Mouse (Mus musculus): ENCODE data around the gene Pam. TPM values are rescaled to one million over a fixed set of nuclear protein-coding genes. Genes with fewer than 3 reads are reported as not detected.

Pam gene
- polyA plus RNA-seq, 1 experiment from 2014 or later, result 28.7 TPM

GRCm38 (mm10) chr1:98097957-98098729 lies 2.7 kb upstream of the Pam start:
- H3K36me3 ChIP-seq, result no peaks in the 10 kb centered on the region
- 79% methylated on average over 11 of the region's 11 CpGs for WGBS
- peaks cover 6% of the 10 kb centered on the region; the same call in 1 of the 2 replicates for H3K4me1 ChIP-seq
- H3K9me3 ChIP-seq (replicated peaks), result no peaks in the 10 kb centered on the region
- no peak overlapping the region for H3K27ac ChIP-seq
- H3K27me3 ChIP-seq, result no peaks in the 10 kb centered on the region
- H3K4me3 ChIP-seq, result no peak overlapping the region
- no peak for ATAC-seq (ENCODE audit: low FRiP score)
- no peak overlapping the region for H3K9ac ChIP-seq
- H3K4me2 ChIP-seq (replicated peaks), result no peak overlapping the region

- H3K4me3 ChIP-seq, result no peak overlapping the region
Measured at GRCm38 (mm10) chr1:98096396-98096935, 1.0 kb upstream of the Pam start.

GRCm38 (mm10) chr1:98095991-98096330 lies 515 bp upstream of the Pam start:
- peak overlapping the region; percentile 66 for H3K4me3 ChIP-seq
- peaks cover 6% of the 10 kb centered on the region; the same call in 1 of the 2 replicates for H3K4me1 ChIP-seq
- H3K9me3 ChIP-seq (replicated peaks), result no peaks in the 10 kb centered on the region
- H3K36me3 ChIP-seq, result no peaks in the 10 kb centered on the region
- 34% methylated on average over 9 of the region's 9 CpGs for WGBS
- H3K27me3 ChIP-seq, result no peaks in the 10 kb centered on the region
- peak overlapping the region; percentile 76 for H3K9ac ChIP-seq
- H3K27ac ChIP-seq, result peak overlapping the region; percentile 63; the same call in 1 of the 2 replicates
- peak overlapping the region; percentile 74 for H3K4me2 ChIP-seq (replicated peaks)
- peak; percentile 1; the same call in 1 of the 2 replicates for ATAC-seq (ENCODE audit: low FRiP score)

More at GRCm38 (mm10) chr1:98096396-98096935, 1.0 kb upstream of the Pam start:
- no peaks in the 10 kb centered on the region for H3K9me3 ChIP-seq (replicated peaks)
- H3K27ac ChIP-seq, result no peak overlapping the region
- H3K4me1 ChIP-seq, result peaks cover 6% of the 10 kb centered on the region; the same call in 1 of the 2 replicates
- no peaks in the 10 kb centered on the region for H3K36me3 ChIP-seq
- no peaks in the 10 kb centered on the region for H3K27me3 ChIP-seq
- no peak overlapping the region for H3K9ac ChIP-seq
- 85% methylated on average over 1 of the region's 1 CpGs for WGBS
- H3K4me2 ChIP-seq (replicated peaks), result no peak overlapping the region
- ATAC-seq (ENCODE audit: low FRiP score), result no peak

GRCm38 (mm10) chr1:98094811-98095245 lies 618 bp downstream of the Pam start:
- peak; percentile 71 for ATAC-seq (ENCODE audit: low FRiP score)
- Histone ChIP-seq H3K4me2 (replicated peaks) (peak overlapping the region; percentile 74), H3K4me3 (peak overlapping the region; percentile 66), H3K4me1 (peaks cover 6% of the 10 kb centered on the region; the same call in 1 of the 2 replicates), H3K27me3 (no peaks in the 10 kb centered on the region), H3K9me3 (replicated peaks) (no peaks in the 10 kb centered on the region), H3K36me3 (no peaks in the 10 kb centered on the region), H3K27ac (peak overlapping the region; percentile 63), H3K9ac (peak overlapping the region; percentile 76)
- WGBS, result under 1% methylated on average over 20 of the region's 20 CpGs

- no peak overlapping the region for H3K4me2 ChIP-seq (replicated peaks)
- no peak overlapping the region for H3K4me3 ChIP-seq
- 88% methylated on average over 5 of the region's 5 CpGs for WGBS
- H3K36me3 ChIP-seq, result no peaks in the 10 kb centered on the region
- no peaks in the 10 kb centered on the region for H3K9me3 ChIP-seq (replicated peaks)
- no peaks in the 10 kb centered on the region for H3K27me3 ChIP-seq
- H3K27ac ChIP-seq, result no peak overlapping the region
- H3K9ac ChIP-seq, result no peak overlapping the region
- H3K4me1 ChIP-seq, result peaks cover 14% of the 10 kb centered on the region
- ATAC-seq (ENCODE audit: low FRiP score), result no peak
Measured at GRCm38 (mm10) chr1:98089336-98089975, 6.0 kb downstream of the Pam start.

- no peak overlapping the region for H3K4me3 ChIP-seq
- H3K9ac ChIP-seq, result no peak overlapping the region
- no peak for ATAC-seq (ENCODE audit: low FRiP score)
- no peaks in the 10 kb centered on the region for H3K36me3 ChIP-seq
- H3K27me3 ChIP-seq, result no peaks in the 10 kb centered on the region
- no peaks in the 10 kb centered on the region for H3K9me3 ChIP-seq (replicated peaks)
- H3K27ac ChIP-seq, result no peak overlapping the region
- 36% methylated on average over 3 of the region's 3 CpGs for WGBS
- peaks cover 17% of the 10 kb centered on the region for H3K4me1 ChIP-seq
- H3K4me2 ChIP-seq (replicated peaks), result no peak overlapping the region
Measured at GRCm38 (mm10) chr1:98086456-98086855, 9.0 kb downstream of the Pam start.

GRCm38 (mm10) chr1:98084596-98085274 lies 10.7 kb downstream of the Pam start:
- Histone ChIP-seq H3K9ac (no peak overlapping the region), H3K27me3 (no peaks in the 10 kb centered on the region), H3K9me3 (replicated peaks) (no peaks in the 10 kb centered on the region), H3K4me3 (no peak overlapping the region), H3K36me3 (no peaks in the 10 kb centered on the region), H3K27ac (no peak overlapping the region), H3K4me1 (peaks cover 17% of the 10 kb centered on the region), H3K4me2 (replicated peaks) (no peak overlapping the region)
- ATAC-seq (ENCODE audit: low FRiP score), result peak; percentile 17; the same call in 1 of the 2 replicates
- WGBS, result 73% methylated on average over 13 of the region's 13 CpGs

- peaks cover 17% of the 10 kb centered on the region for H3K4me1 ChIP-seq
- no peak overlapping the region for H3K4me3 ChIP-seq
- H3K9ac ChIP-seq, result no peak overlapping the region
- H3K27ac ChIP-seq, result no peak overlapping the region
- no peaks in the 10 kb centered on the region for H3K9me3 ChIP-seq (replicated peaks)
- no peaks in the 10 kb centered on the region for H3K36me3 ChIP-seq
- H3K27me3 ChIP-seq, result no peaks in the 10 kb centered on the region
- 61% methylated on average over 3 of the region's 3 CpGs for WGBS
- no peak for ATAC-seq (ENCODE audit: low FRiP score)
- H3K4me2 ChIP-seq (replicated peaks), result no peak overlapping the region
Measured at GRCm38 (mm10) chr1:98083508-98083907, 11.9 kb downstream of the Pam start.

- ATAC-seq (ENCODE audit: low FRiP score), result no peak
- no peaks in the 10 kb centered on the region for H3K27me3 ChIP-seq
- no peak overlapping the region for H3K4me2 ChIP-seq (replicated peaks)
- WGBS, result 72% methylated on average over 6 of the region's 6 CpGs
- H3K4me3 ChIP-seq, result no peak overlapping the region
- no peak overlapping the region for H3K9ac ChIP-seq
- no peaks in the 10 kb centered on the region for H3K36me3 ChIP-seq
- H3K27ac ChIP-seq, result no peak overlapping the region
- H3K4me1 ChIP-seq, result peaks cover 17% of the 10 kb centered on the region
- H3K9me3 ChIP-seq (replicated peaks), result no peaks in the 10 kb centered on the region
Measured at GRCm38 (mm10) chr1:98082988-98083387, 12.5 kb downstream of the Pam start.

- H3K36me3 ChIP-seq, result no peaks in the 10 kb centered on the region
- H3K9me3 ChIP-seq (replicated peaks), result no peaks in the 10 kb centered on the region
- no peak overlapping the region for H3K4me3 ChIP-seq
- ATAC-seq (ENCODE audit: low FRiP score), result no peak
- no peak overlapping the region for H3K9ac ChIP-seq
- no peaks in the 10 kb centered on the region for H3K27me3 ChIP-seq
- H3K4me2 ChIP-seq (replicated peaks), result no peak overlapping the region
- no peak overlapping the region for H3K27ac ChIP-seq
- peaks cover 7% of the 10 kb centered on the region for H3K4me1 ChIP-seq
- 63% methylated on average over 2 of the region's 2 CpGs for WGBS
Measured at GRCm38 (mm10) chr1:98080431-98080830, 15.0 kb downstream of the Pam start.

GRCm38 (mm10) chr1:98079640-98080039 lies 15.8 kb downstream of the Pam start:
- Histone ChIP-seq H3K27me3 (no peaks in the 10 kb centered on the region), H3K4me3 (no peak overlapping the region), H3K9me3 (replicated peaks) (no peaks in the 10 kb centered on the region), H3K27ac (no peak overlapping the region), H3K36me3 (no peaks in the 10 kb centered on the region), H3K4me1 (peaks cover 4% of the 10 kb centered on the region), H3K9ac (no peak overlapping the region), H3K4me2 (replicated peaks) (no peak overlapping the region)
- WGBS, result 70% methylated on average over 7 of the region's 7 CpGs
- ATAC-seq (ENCODE audit: low FRiP score), result no peak

- Histone ChIP-seq H3K36me3 (no peaks in the 10 kb centered on the region), H3K4me1 (no peaks in the 10 kb centered on the region; the same call in 1 of the 2 replicates), H3K4me2 (replicated peaks) (no peak overlapping the region), H3K27me3 (no peaks in the 10 kb centered on the region), H3K9me3 (replicated peaks) (no peaks in the 10 kb centered on the region), H3K4me3 (no peak overlapping the region), H3K27ac (no peak overlapping the region), H3K9ac (no peak overlapping the region)
- ATAC-seq (ENCODE audit: low FRiP score), result no peak
- WGBS, result 91% methylated on average over 7 of the region's 7 CpGs
Measured at GRCm38 (mm10) chr1:98078735-98079134, 16.7 kb downstream of the Pam start.

Measured in hindbrain, embryonic 12.5 days (tissue).